Mouse (Mus musculus) urinary bladder, postnatal 10 days (tissue): ENCODE data around the gene Paqr3.
A peak's percentile ranks its signal among the peaks of the same experiment; 100 is the strongest.

Source experiments
- DNase-seq: peaks from one replicate; pipeline ENCODE4 v3.0.0; 2022; ENCODE audit warnings: low spot score

The Paqr3 gene

GRCm38 (mm10) chr5:97111207-97111910 lies at the start of gene Paqr3:
TSS of gene Paqr3 (minus strand) at chr5:97111596.
- peak; percentile 91 for DNase-seq

GRCm38 (mm10) chr5:97154688-97155087 lies 43.3 kb upstream of the Paqr3 start:
- no peak for DNase-seq

- DNase-seq = no peak
Observed at GRCm38 (mm10) chr5:97135331-97135730, 23.9 kb upstream of the Paqr3 start.

- DNase-seq = no peak
Observed at GRCm38 (mm10) chr5:97129589-97129988, 18.2 kb upstream of the Paqr3 start.

- DNase-seq = no peak
Observed at GRCm38 (mm10) chr5:97128242-97129226, 17.1 kb upstream of the Paqr3 start.

- DNase-seq = no peak
Observed at GRCm38 (mm10) chr5:97127284-97127683, 15.9 kb upstream of the Paqr3 start.

- DNase-seq = no peak
Observed at GRCm38 (mm10) chr5:97126005-97126404, 14.6 kb upstream of the Paqr3 start.

GRCm38 (mm10) chr5:97125459-97125970 lies 14.1 kb upstream of the Paqr3 start:
- no peak for DNase-seq

- no peak for DNase-seq
Observed at GRCm38 (mm10) chr5:97124977-97125376, 13.6 kb upstream of the Paqr3 start.

- DNase-seq = no peak
Observed at GRCm38 (mm10) chr5:97110697-97111096, 699 bp downstream of the Paqr3 start.

- DNase-seq = no peak
Observed at GRCm38 (mm10) chr5:97110133-97110532, 1.3 kb downstream of the Paqr3 start.

- no peak for DNase-seq
Observed at GRCm38 (mm10) chr5:97108333-97108732, 3.1 kb downstream of the Paqr3 start.

GRCm38 (mm10) chr5:97099954-97100353 lies 11.4 kb downstream of the Paqr3 start:
- no peak for DNase-seq

- DNase-seq = no peak
Observed at GRCm38 (mm10) chr5:97097631-97098041, 13.8 kb downstream of the Paqr3 start.

GRCm38 (mm10) chr5:97095335-97095734 lies 16.1 kb downstream of the Paqr3 start:
- DNase-seq = no peak

GRCm38 (mm10) chr5:97092970-97093369 lies 18.4 kb downstream of the Paqr3 start:
- no peak for DNase-seq

- DNase-seq = no peak
Observed at GRCm38 (mm10) chr5:97090034-97090784, 21.2 kb downstream of the Paqr3 start.

GRCm38 (mm10) chr5:97089426-97089825 lies 22.0 kb downstream of the Paqr3 start:
- no peak for DNase-seq

- no peak for DNase-seq
Observed at GRCm38 (mm10) chr5:97088231-97088630, 23.2 kb downstream of the Paqr3 start.

- DNase-seq = no peak
Observed at GRCm38 (mm10) chr5:97087746-97088145, 23.6 kb downstream of the Paqr3 start.

GRCm38 (mm10) chr5:97087030-97087630 lies 24.3 kb downstream of the Paqr3 start:
- no peak for DNase-seq

GRCm38 (mm10) chr5:97085071-97085470 lies 26.3 kb downstream of the Paqr3 start:
- no peak for DNase-seq
